Comparison of ENCODE assay signal across 40 mouse cellular contexts in genomic region chr7:30794921-30795320, GRCm38 (mm10). TPM values are rescaled to one million over a fixed set of nuclear protein-coding genes. Genes with fewer than 3 reads are reported as not detected.
A peak's percentile ranks its signal among the peaks of the same experiment; 100 is the strongest.
DNase-seq lines count a peak whose midpoint lies in the region; ATAC-seq lines count a peak whose summit lies in the region.
"Had no signal": no experiment of that assay in that cellular context is flagged by ENCODE, and none has a peak within 500 bp of the region (broad histone marks: within the 10 kb centered on the region; RNA-seq: fewer than 3 reads in every experiment).

No protein-coding gene starts in this region.

- peak; percentile 73 for ATAC-seq in common myeloid progenitor, adult 5-6 weeks (replicated peaks; ENCODE audit: low read depth, poor library complexity, severe bottlenecking)
- ATAC-seq in kidney, embryonic 15.5 days (replicated peaks; ENCODE audit: low FRiP score), result no peak
- no peak for ATAC-seq in hindbrain, embryonic 13.5 days (ENCODE audit: low FRiP score)
- no peak for ATAC-seq in forebrain, embryonic 11.5 days (replicated peaks; ENCODE audit: low FRiP score)
- ATAC-seq: forebrain, embryonic 14.5 days; liver, embryonic 12.5 days; liver, postnatal 0 days had no signal

- H3K9ac ChIP-seq in kidney, embryonic 15.5 days, result no peak overlapping the region
- H3K9ac ChIP-seq in hindbrain, embryonic 13.5 days, result no peak overlapping the region
- no peak overlapping the region for H3K9ac ChIP-seq in forebrain, embryonic 11.5 days (ENCODE audit: low read length)
- H3K9ac ChIP-seq: heart, embryonic 12.5 days; hindbrain, embryonic 14.5 days; liver, embryonic 12.5 days; liver, postnatal 0 days; neural tube, embryonic 15.5 days had no signal

- H3K4me1 ChIP-seq in kidney, embryonic 15.5 days, result peaks cover 3% of the 10 kb centered on the region; the same call in 1 of the 2 replicates
- H3K4me1 ChIP-seq in hindbrain, embryonic 13.5 days (replicated peaks), result no peaks in the 10 kb centered on the region
- H3K4me1 ChIP-seq in forebrain, embryonic 11.5 days (replicated peaks; ENCODE audit: control insufficient read depth, insufficient read depth, low read length), result no peaks in the 10 kb centered on the region
- H3K4me1 ChIP-seq: neural tube, embryonic 15.5 days had no signal

- H3K4me2 ChIP-seq in kidney, embryonic 15.5 days, result no peak overlapping the region
- H3K4me2 ChIP-seq in hindbrain, embryonic 13.5 days, result no peak overlapping the region
- no peak overlapping the region for H3K4me2 ChIP-seq in forebrain, embryonic 11.5 days (ENCODE audit: low read depth, low read length, severe bottlenecking)
- H3K4me2 ChIP-seq: heart, embryonic 12.5 days; hindbrain, embryonic 14.5 days; liver, embryonic 12.5 days; neural tube, embryonic 15.5 days had no signal

- no peaks in the 10 kb centered on the region for H3K36me3 ChIP-seq in splenic B cell, adult 2 months (ENCODE audit: control insufficient read depth, insufficient read depth, low read length, poor library complexity, severe bottlenecking)
- no peaks in the 10 kb centered on the region for H3K36me3 ChIP-seq in kidney, embryonic 15.5 days
- H3K36me3 ChIP-seq in hindbrain, embryonic 13.5 days, result no peaks in the 10 kb centered on the region
- H3K36me3 ChIP-seq in forebrain, embryonic 11.5 days (ENCODE audit: control insufficient read depth, insufficient read depth, low read length), result no peaks in the 10 kb centered on the region
- H3K36me3 ChIP-seq: G1E; heart, embryonic 12.5 days; liver, embryonic 12.5 days; neural tube, embryonic 15.5 days had no signal

- no peaks in the 10 kb centered on the region for H3K27me3 ChIP-seq in splenic B cell, adult 2 months (ENCODE audit: control insufficient read depth, insufficient read depth, low read length, poor library complexity, severe bottlenecking)
- H3K27me3 ChIP-seq in kidney, embryonic 15.5 days, result no peaks in the 10 kb centered on the region
- H3K27me3 ChIP-seq in hindbrain, embryonic 13.5 days, result peaks cover 4% of the 10 kb centered on the region; the same call in 1 of the 2 replicates
- H3K27me3 ChIP-seq in forebrain, embryonic 11.5 days (ENCODE audit: control insufficient read depth, insufficient read depth, low read length), result no peaks in the 10 kb centered on the region
- H3K27me3 ChIP-seq: neural tube, embryonic 15.5 days had no signal

- DNase-seq in 416B (ENCODE audit: low read depth) (peak; percentile 93), MN1 (ENCODE audit: low spot score) (peak; percentile 32)
- DNase-seq in splenic B cell, adult 2 months (ENCODE audit: low read depth, low spot score), result peak; percentile 20
- no peak for DNase-seq in cerebellum, adult 8-10 months
- no peak for DNase-seq in forebrain, embryonic 11.5 days (ENCODE audit: low spot score)
- DNase-seq: adrenal gland, postnatal 36 days; cerebellum, adult 11 months; cerebellum, postnatal 10 days; gastrocnemius, postnatal 36 days; heart, adult 2 months; heart, postnatal 4 days; kidney, adult 11 months; kidney, postnatal 25 days; left cerebral cortex, postnatal 4 days; liver, postnatal 0 days; lung, postnatal 4 days; midbrain, embryonic 14.5 days; right cerebral cortex, postnatal 25 days; spleen, adult 18-20 months; thymus, postnatal 14 days had no signal

- no peaks in the 10 kb centered on the region for H3K9me3 ChIP-seq in kidney, embryonic 15.5 days (replicated peaks)
- 0 out of 2 replicates have a peak, but pooled peaks cover 6% of the 10 kb centered on the region for H3K9me3 ChIP-seq in hindbrain, embryonic 13.5 days
- H3K9me3 ChIP-seq in forebrain, embryonic 11.5 days (ENCODE audit: control insufficient read depth, low read length), result no peaks in the 10 kb centered on the region
- H3K9me3 ChIP-seq: G1E; neural tube, embryonic 15.5 days had no signal

- H3K27ac ChIP-seq in kidney, embryonic 15.5 days, result no peak overlapping the region
- H3K27ac ChIP-seq in hindbrain, embryonic 13.5 days, result no peak overlapping the region
- H3K27ac ChIP-seq in forebrain, embryonic 11.5 days (ENCODE audit: low read depth, low read length), result no peak overlapping the region
- H3K27ac ChIP-seq: heart, adult 2 months; hindbrain, embryonic 14.5 days; left cerebral cortex, adult 2 months; liver, embryonic 12.5 days; neural tube, embryonic 15.5 days had no signal

- no peak overlapping the region for H3K4me3 ChIP-seq in kidney, embryonic 15.5 days (replicated peaks)
- no peak overlapping the region for H3K4me3 ChIP-seq in hindbrain, embryonic 13.5 days
- no peak overlapping the region for H3K4me3 ChIP-seq in forebrain, embryonic 11.5 days (ENCODE audit: low read depth, low read length)
- H3K4me3 ChIP-seq: heart, adult 2 months; heart, embryonic 12.5 days; left cerebral cortex, adult 2 months; liver, embryonic 12.5 days; neural tube, embryonic 15.5 days had no signal

RNA-seq across cellular contexts. Expression of gene Krtdap, which starts 7.2 kb away (rescaled TPM):
- not detected in 2 replicates for total RNA-seq in common myeloid progenitor, adult 5-6 weeks (2017)
- 5.8 and 26.9 TPM in 2 replicates for polyA plus RNA-seq in kidney, embryonic 15.5 days (2015; fragmentation: Nextera tagmentation; extraction: Ambion mirVana)
- polyA plus RNA-seq in hindbrain, embryonic 13.5 days (2015; fragmentation: Nextera tagmentation; extraction: Ambion mirVana), result 1.1 TPM in 1 of 2 replicates, not detected in the other
- polyA plus RNA-seq in forebrain, embryonic 11.5 days (2014; fragmentation: Nextera tagmentation; extraction: Ambion mirVana), result not detected in 2 replicates
- total RNA-seq: G1E; gastrocnemius, postnatal 36 days; heart, adult 2 months; heart, postnatal 4 days; layer of hippocampus, adult 18-20 months; layer of hippocampus, postnatal 10 days; left cerebral cortex, adult 2 months; left cerebral cortex, postnatal 4 days had no signal
- polyA plus RNA-seq: C2C12; cortical plate, adult 2 months; forebrain, embryonic 14.5 days; G1E; heart, adult 2 months; heart, embryonic 12.5 days; hindbrain, embryonic 14.5 days; kidney, embryonic 14.5 days; liver, embryonic 12.5 days; liver, postnatal 0 days; midbrain, embryonic 14.5 days; testis, adult 2 months had no signal

RNA-seq across cellular contexts. Expression of gene Ffar2, which starts 28.7 kb away (rescaled TPM):
- 20.3 and 28.0 TPM in 2 replicates for total RNA-seq in common myeloid progenitor, adult 5-6 weeks (2017)
- polyA plus RNA-seq in kidney, embryonic 15.5 days (2015; fragmentation: Nextera tagmentation; extraction: Ambion mirVana), result 0.19 and 0.49 TPM in 2 replicates
- polyA plus RNA-seq in hindbrain, embryonic 13.5 days (2015; fragmentation: Nextera tagmentation; extraction: Ambion mirVana), result 0.22 TPM in 1 of 2 replicates, not detected in the other
- not detected in 2 replicates for polyA plus RNA-seq in forebrain, embryonic 11.5 days (2014; fragmentation: Nextera tagmentation; extraction: Ambion mirVana)
- total RNA-seq: heart, adult 2 months; heart, postnatal 4 days; layer of hippocampus, adult 18-20 months; left cerebral cortex, adult 2 months; left cerebral cortex, postnatal 4 days had no signal
- polyA plus RNA-seq: C2C12; heart, embryonic 12.5 days; hindbrain, embryonic 14.5 days; kidney, embryonic 14.5 days; midbrain, embryonic 14.5 days had no signal

RNA-seq across cellular contexts. Expression of gene Dmkn, which starts 31.4 kb away (rescaled TPM):
- total RNA-seq in common myeloid progenitor, adult 5-6 weeks (2017), result 4.2 TPM in 1 of 2 replicates, not detected in the other
- 1.3 and 7.7 TPM in 2 replicates for polyA plus RNA-seq in kidney, embryonic 15.5 days (2015; fragmentation: Nextera tagmentation; extraction: Ambion mirVana)
- polyA plus RNA-seq in hindbrain, embryonic 13.5 days (2015; fragmentation: Nextera tagmentation; extraction: Ambion mirVana), result 0.52 and 0.70 TPM in 2 replicates
- polyA plus RNA-seq in forebrain, embryonic 11.5 days (2014; fragmentation: Nextera tagmentation; extraction: Ambion mirVana), result not detected in 2 replicates
- polyA plus RNA-seq: C2C12; G1E; liver, embryonic 12.5 days had no signal

RNA-seq across cellular contexts. Expression of gene Sbsn, which starts 43.6 kb away (rescaled TPM):
- 0.78 TPM in 1 of 2 replicates, not detected in the other for total RNA-seq in common myeloid progenitor, adult 5-6 weeks (2017)
- 2.2 and 2.6 TPM in 2 replicates for polyA plus RNA-seq in kidney, embryonic 15.5 days (2015; fragmentation: Nextera tagmentation; extraction: Ambion mirVana)
- polyA plus RNA-seq in hindbrain, embryonic 13.5 days (2015; fragmentation: Nextera tagmentation; extraction: Ambion mirVana), result 1.3 and 1.7 TPM in 2 replicates
- 0.27 and 1.8 TPM in 2 replicates for polyA plus RNA-seq in forebrain, embryonic 11.5 days (2014; fragmentation: Nextera tagmentation; extraction: Ambion mirVana)

RNA-seq across cellular contexts. Expression of gene Gapdhs, which starts 51.4 kb away (rescaled TPM):
- not detected in 2 replicates for total RNA-seq in common myeloid progenitor, adult 5-6 weeks (2017)
- 0.35 and 0.68 TPM in 2 replicates for polyA plus RNA-seq in kidney, embryonic 15.5 days (2015; fragmentation: Nextera tagmentation; extraction: Ambion mirVana)
- 1.3 and 1.7 TPM in 2 replicates for polyA plus RNA-seq in hindbrain, embryonic 13.5 days (2015; fragmentation: Nextera tagmentation; extraction: Ambion mirVana)
- polyA plus RNA-seq in forebrain, embryonic 11.5 days (2014; fragmentation: Nextera tagmentation; extraction: Ambion mirVana), result 0.33 and 1.5 TPM in 2 replicates
- total RNA-seq: G1E; gastrocnemius, adult 18-20 months; gastrocnemius, postnatal 36 days; heart, adult 2 months; heart, postnatal 4 days; layer of hippocampus, adult 18-20 months; layer of hippocampus, postnatal 10 days; left cerebral cortex, adult 2 months; left cerebral cortex, postnatal 4 days had no signal
- polyA plus RNA-seq: C2C12; cortical plate, adult 2 months; G1E; heart, embryonic 12.5 days; heart, postnatal 0 days; limb, embryonic 14.5 days; liver, embryonic 12.5 days; urinary bladder, adult 2 months had no signal

Comparison
In these comparisons a context has a peak if more than half of its experiments do, and no peak if none do; other contexts are left out.
1. DNase-seq: peak in 416B (single experiment), MN1 (single experiment) and splenic B cell, adult 2 months (single experiment); none in cerebellum, adult 8-10 months (single experiment) and forebrain, embryonic 11.5 days (single experiment).